Mouse (Mus musculus) CD4-positive, CD25-positive, alpha-beta regulatory T cell, adult 4 months (primary cell): Measurements from ENCODE around the gene Arhgap24. TPM values are rescaled to one million over a fixed set of nuclear protein-coding genes. Genes with fewer than 3 reads are reported as not detected.

Experiments
- ATAC-seq: one replicate; pipeline ENCODE4 v1.8.0; 2017
- polyA plus RNA-seq, 2 experiments: library from polyadenylated mRNA; unstranded; fragments of 100-300 nt; shearing (Covaris generic); gene quantifications; one replicate each; pipeline ENCODE4 v1.2.1; 2017

Arhgap24 gene
- polyA plus RNA-seq, 2 experiments from 2014 or later, result 1.8 to 2.7 TPM

GRCm38 (mm10) chr5:102591422-102591821 lies 110.2 kb downstream of the Arhgap24 start:
- ATAC-seq, result no peak

GRCm38 (mm10) chr5:102593058-102593457 lies 111.9 kb downstream of the Arhgap24 start:
- ATAC-seq, result no peak

GRCm38 (mm10) chr5:102599102-102599501 lies 117.9 kb downstream of the Arhgap24 start:
- ATAC-seq, result no peak

- no peak for ATAC-seq
These were observed 132.4 kb downstream of the Arhgap24 start for GRCm38 (mm10) chr5:102613571-102613970.

GRCm38 (mm10) chr5:102614081-102614480 lies 132.9 kb downstream of the Arhgap24 start:
- ATAC-seq, result no peak

- no peak for ATAC-seq
These were observed 134.1 kb downstream of the Arhgap24 start for GRCm38 (mm10) chr5:102615249-102615648.

DNA sequence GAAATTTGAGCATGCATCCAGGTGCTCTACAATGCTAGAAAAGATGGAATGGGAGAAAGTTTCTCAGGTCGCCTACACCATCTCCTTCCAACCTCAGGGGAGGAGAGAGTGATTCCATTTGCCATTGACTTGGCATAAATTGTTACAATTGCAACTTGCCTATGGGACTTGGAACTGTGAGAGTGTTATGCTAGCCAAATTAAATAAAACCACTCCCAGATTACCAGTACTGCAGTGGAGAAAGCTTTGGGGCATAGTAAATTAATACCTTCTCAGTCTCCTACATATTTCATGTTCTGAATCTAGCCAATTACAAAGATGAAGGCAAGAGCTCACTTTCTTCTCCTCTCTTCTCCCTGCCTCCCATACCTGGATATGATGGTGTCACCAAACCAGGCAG lies 139.8 kb downstream of the Arhgap24 start:
- no peak for ATAC-seq

DNA sequence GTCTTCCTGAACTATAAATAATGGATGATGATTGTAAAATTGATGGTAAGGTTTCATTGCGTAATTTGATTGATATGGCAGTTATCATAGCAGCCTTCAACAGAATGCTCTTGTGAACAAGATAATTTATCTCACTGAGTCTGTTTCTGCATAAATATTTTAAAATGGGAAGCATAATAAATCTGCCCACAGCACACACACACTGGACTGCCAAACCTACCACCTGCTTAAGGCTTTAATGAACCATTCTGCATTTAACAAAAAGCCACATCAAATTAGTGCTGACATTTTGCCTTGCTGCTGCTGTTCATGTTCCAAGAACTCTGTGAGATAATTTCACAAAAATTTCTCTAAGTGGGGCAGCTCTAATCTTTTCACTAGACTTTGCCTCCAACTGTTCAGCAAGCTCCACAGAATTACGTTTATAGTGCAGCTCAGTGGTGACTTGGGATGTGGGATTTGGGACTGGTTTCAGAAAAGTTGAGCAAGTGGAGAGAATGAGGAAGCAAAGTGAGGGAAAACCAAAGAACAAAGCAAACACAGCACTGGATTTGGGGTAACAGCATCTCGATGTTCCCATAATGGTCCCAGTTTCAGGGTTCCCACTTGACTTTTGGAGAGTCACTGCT lies 142.7 kb downstream of the Arhgap24 start:
- no peak for ATAC-seq

DNA sequence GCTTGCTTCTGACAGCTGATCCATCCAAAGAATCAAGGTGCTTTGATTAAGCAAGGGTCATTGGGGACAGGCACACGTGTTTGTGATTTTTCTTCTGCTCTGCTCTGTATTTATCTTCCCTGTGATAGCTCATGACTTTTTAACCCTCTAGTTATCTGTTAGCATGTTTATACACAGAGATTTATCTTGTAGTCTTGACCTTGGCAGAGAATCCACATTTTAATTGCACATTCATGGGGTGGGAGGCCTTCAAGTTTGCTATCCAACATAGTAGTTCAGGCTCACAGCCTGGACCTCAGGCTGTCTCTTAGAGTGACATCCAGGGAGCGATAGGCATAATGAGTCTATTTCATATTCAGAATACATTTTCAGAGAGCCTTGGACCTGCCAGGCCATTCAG lies 145.5 kb downstream of the Arhgap24 start:
- ATAC-seq, result no peak

DNA sequence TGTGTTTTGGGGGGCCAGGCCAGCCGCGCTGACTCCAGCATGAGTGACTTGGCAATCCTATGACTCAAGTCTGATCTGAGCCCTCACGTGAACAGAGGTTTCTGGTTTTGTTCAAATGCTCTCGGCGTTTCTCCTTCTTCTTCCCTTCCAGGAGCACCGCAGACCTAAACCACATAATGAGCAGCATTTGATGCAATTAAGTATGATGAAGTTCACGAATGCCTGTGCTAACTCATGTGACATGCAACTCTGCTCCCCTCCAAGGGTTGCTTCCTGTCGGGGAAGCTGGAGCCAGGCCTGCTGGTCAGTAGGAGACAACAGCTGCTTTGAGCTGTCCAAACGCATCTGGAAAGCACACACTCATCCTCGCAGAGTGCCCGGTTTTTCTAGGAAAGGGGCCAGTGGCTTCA lies 148.2 kb downstream of the Arhgap24 start:
- ATAC-seq, result no peak

GRCm38 (mm10) chr5:102635591-102635990 lies 154.4 kb downstream of the Arhgap24 start:
- no peak for ATAC-seq

DNA sequence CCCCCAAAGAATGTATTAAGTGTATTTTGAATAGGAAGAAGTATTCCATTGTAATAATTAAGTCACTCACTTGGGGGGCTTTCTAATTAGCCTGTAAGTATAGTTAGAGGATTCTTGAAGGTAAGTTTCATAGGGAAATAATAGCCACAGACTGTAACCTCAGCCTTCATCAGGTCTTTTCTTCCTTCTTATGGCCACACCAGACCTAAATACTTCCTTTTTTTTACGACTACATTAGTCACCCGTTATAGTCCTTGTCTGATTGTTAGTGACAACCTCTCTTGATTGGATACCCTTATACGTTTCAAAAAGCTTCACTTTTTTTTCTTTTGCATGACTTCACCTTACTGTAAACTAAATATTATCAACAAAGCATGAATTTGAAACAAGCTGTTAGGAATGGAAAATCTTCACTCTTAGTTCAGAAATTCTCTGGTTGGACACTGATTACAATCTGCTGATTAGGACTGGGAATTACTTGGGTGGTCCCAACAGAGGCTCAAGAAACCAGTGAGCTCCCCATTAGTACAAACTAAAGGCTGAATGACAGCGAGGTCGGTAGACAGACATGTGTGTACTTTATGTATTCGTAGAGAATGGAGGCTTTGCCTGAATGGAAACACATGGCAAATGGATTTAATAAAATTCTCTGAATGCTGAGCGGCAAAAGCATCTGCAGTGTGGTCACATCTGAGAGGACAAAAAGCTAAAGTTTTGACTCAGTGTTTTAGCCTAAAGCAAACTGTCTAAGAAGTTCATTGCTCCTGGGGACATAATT lies 158.8 kb downstream of the Arhgap24 start:
- no peak for ATAC-seq

GRCm38 (mm10) chr5:102643364-102643763 lies 162.2 kb downstream of the Arhgap24 start:
- no peak for ATAC-seq

DNA sequence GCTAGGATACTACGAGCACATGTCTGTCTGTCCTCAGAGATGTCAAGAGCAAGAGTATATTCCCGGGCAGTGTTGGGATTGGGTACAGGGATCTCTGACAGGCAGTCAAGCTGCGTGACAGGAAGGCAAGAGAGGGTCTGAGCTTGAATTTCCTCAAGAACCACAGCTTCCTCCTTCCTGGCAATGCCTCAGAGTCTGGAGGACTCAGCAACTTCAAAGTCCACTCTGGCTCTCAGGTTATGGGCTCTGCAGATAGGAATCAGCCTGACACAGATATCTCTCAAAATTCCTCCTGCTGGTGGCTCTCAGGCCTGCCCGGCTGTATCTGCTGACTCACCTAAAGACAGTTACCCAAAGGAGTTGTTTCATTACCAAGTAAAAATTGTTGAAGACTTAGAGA lies 162.6 kb downstream of the Arhgap24 start:
- ATAC-seq, result no peak

DNA sequence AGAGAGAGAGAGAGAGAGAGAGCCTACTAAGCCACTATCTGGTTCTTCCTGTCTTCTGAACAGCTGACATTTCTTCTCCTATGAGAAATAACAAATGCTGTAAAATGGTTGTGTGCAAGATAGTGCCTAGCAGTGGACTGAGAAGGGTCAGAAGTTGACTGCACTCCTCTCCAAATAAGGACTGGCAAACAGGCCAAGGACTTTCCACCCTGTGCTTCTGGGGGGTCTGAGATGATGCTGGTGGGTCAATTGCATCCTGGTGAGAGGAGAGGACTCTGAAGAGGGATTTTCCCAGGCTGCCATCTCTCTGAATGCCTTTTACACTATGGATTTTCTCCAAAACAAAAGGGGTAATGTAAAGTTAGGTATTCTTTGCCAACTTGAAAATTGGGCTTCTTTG lies 177.9 kb downstream of the Arhgap24 start:
- ATAC-seq, result no peak

GRCm38 (mm10) chr5:102664988-102665726 lies 184.0 kb downstream of the Arhgap24 start:
- ATAC-seq, result no peak

- ATAC-seq, result no peak
These were observed 185.7 kb downstream of the Arhgap24 start for GRCm38 (mm10) chr5:102666886-102667285.

- no peak for ATAC-seq
These were observed 186.8 kb downstream of the Arhgap24 start for GRCm38 (mm10) chr5:102667754-102668575.

DNA sequence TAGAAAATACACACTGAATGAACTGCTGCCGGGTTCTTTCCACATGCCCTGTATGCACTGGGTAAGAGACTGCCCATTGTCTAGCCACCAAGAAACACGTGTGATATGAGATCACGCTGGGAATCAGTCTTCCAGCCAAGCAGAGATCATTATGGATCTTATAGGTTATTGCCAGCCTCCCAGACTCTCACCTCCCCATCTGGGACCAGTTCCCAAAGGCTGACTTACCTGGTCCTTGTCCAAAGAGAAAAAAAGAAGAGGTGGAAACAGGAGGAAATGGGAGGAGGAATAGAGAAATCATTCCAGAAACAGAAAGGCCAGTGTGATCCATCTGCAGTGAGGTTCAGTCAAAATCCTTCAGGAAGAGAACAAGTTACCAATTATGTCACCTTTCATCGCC lies 189.0 kb downstream of the Arhgap24 start:
- ATAC-seq, result no peak

- no peak for ATAC-seq
These were observed 189.6 kb downstream of the Arhgap24 start for GRCm38 (mm10) chr5:102670731-102671345.

DNA sequence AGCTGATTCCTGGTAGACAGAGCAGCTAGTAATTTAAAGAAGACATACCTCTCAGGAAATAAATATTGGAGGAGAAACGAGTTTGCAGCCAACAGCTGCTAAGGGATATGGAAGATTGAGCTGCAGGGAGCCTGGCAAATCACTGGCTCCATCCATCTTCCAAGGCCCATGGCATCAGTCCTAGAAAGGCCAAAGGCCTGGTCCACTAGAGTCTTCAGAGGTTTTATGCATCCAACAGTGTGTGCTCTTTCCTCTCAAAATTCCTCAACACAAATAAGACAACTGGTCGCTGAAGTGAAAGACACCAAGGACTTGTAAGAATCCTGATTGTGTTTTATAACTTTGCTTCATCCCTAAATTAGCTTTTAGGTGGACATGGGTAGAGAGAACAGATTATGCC lies 194.1 kb downstream of the Arhgap24 start:
- no peak for ATAC-seq

- no peak for ATAC-seq
These were observed 196.0 kb downstream of the Arhgap24 start for GRCm38 (mm10) chr5:102677176-102677575.
